ENCODE assay signal across 8 mouse cellular contexts in the genomic region with DNA sequence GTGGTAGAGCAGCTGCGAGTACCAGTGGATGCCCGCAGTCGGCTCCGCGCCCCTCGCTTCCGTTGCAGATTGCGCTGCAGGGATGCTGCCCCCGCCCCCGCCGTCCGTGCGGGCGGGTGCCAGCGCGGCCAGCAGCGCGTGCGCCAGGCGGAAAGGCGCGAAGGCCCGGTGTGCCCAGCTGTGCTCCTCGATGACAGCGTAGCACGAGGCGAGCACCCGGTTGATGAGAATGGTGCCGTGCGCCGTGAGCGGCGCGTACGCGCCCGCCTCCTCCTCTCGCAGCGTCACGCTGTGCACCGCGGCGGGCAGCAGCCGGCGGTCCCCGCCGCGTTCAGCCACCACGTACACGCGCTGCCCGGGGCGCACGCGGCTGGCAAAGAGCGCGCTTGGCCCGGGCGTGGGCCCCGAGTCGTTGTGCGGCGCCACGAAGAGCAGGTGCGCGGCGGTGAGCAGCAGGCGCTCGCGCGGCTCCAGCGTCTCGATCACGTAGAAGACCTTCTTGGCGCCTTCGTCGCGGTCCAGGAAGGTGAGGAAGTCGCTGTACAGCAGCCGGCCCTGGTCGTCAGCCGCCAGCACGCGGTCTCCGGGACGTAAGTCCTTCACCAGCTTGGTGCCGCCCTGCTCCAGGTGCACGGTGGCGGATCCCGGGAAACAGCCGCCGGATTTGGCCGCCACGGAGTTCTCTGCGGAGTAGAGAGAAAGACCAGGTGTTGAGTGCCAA. TPM values are rescaled to one million over a fixed set of nuclear protein-coding genes. Genes with fewer than 3 reads are reported as not detected.
A peak's percentile ranks its signal among the peaks of the same experiment; 100 is the strongest.
DNase-seq lines count a peak whose midpoint lies in the region; ATAC-seq and TF ChIP-seq lines count a peak whose summit lies in the region.

No protein-coding gene starts in this region.

- peaks cover 48% of the 10 kb centered on the region for H3K4me1 ChIP-seq in kidney, embryonic 15.5 days
- peaks cover 22% of the 10 kb centered on the region; the same call in 1 of the 2 replicates for H3K4me1 ChIP-seq in forebrain, embryonic 11.5 days (replicated peaks; ENCODE audit: control insufficient read depth, insufficient read depth, low read length)
- H3K4me1 ChIP-seq in limb, embryonic 14.5 days (ENCODE audit: control insufficient read depth, insufficient read depth, low read length), result peaks cover 14% of the 10 kb centered on the region
- H3K4me1 ChIP-seq in cerebellum, adult 2 months (ENCODE audit: control insufficient read depth, insufficient read depth, low read length), result no peaks in the 10 kb centered on the region

- ATAC-seq in kidney, embryonic 15.5 days (replicated peaks; ENCODE audit: low FRiP score), result no peak
- ATAC-seq in forebrain, embryonic 11.5 days (replicated peaks; ENCODE audit: low FRiP score), result 0 out of 2 replicates have a peak, but pooled peaks have one; percentile 28
- ATAC-seq in limb, embryonic 14.5 days (ENCODE audit: low FRiP score, low read depth), result no peak
- ATAC-seq in megakaryocyte progenitor cell, adult 5-6 weeks (replicated peaks; ENCODE audit: poor library complexity), result no peak

- 1% methylated on average over 87 of the region's 95 CpGs for WGBS in kidney, embryonic 15.5 days
- under 1% methylated on average over 95 of the region's 95 CpGs for WGBS in forebrain, embryonic 11.5 days
- 1% methylated on average over 72 of the region's 95 CpGs for WGBS in limb, embryonic 14.5 days
- WGBS in cerebellum, adult 2 months, result under 1% methylated on average over 95 of the region's 95 CpGs

- H3K4me3 ChIP-seq in kidney, embryonic 15.5 days (replicated peaks), result peak overlapping the region; percentile 42
- H3K4me3 ChIP-seq in forebrain, embryonic 11.5 days (ENCODE audit: low read depth, low read length), result peak overlapping the region; percentile 31
- peak overlapping the region; percentile 37 for H3K4me3 ChIP-seq in limb, embryonic 14.5 days (replicated peaks; ENCODE audit: low read length)
- H3K4me3 ChIP-seq in cerebellum, adult 2 months (replicated peaks; ENCODE audit: insufficient read depth, low read depth, low read length), result no peak overlapping the region

- H3K9me3 ChIP-seq in kidney, embryonic 15.5 days (replicated peaks), result no peaks in the 10 kb centered on the region
- H3K9me3 ChIP-seq in forebrain, embryonic 11.5 days (ENCODE audit: control insufficient read depth, low read length), result no peaks in the 10 kb centered on the region
- no peaks in the 10 kb centered on the region for H3K9me3 ChIP-seq in limb, embryonic 14.5 days (ENCODE audit: control insufficient read depth, low read length)

- no peak for DNase-seq in kidney, adult 9 months
- DNase-seq in Muller cell, postnatal 12 days (ENCODE audit: inconsistent ontology term), result peak; percentile 19
- peak; percentile 64 for DNase-seq in forebrain, embryonic 11.5 days (ENCODE audit: low spot score)
- no peak for DNase-seq in limb, embryonic 14.5 days (ENCODE audit: low spot score)
- peak; percentile 40 for DNase-seq in right cerebral cortex, postnatal 14 days
- DNase-seq in cerebellum, adult 2 months, result no peak

- H3K27ac ChIP-seq in kidney, embryonic 15.5 days, result no peak overlapping the region
- H3K27ac ChIP-seq in forebrain, embryonic 11.5 days (ENCODE audit: low read depth, low read length), result no peak overlapping the region
- H3K27ac ChIP-seq in limb, embryonic 14.5 days (replicated peaks; ENCODE audit: low read depth, low read length), result no peak overlapping the region
- no peak overlapping the region for H3K27ac ChIP-seq in cerebellum, adult 2 months (ENCODE audit: insufficient read depth, low read length)

- no peak for TF ChIP-seq CTCF in cerebellum, adult 2 months (IDR thresholded peaks at IDR 0.05; ENCODE audit: borderline replicate concordance, insufficient read depth, low read depth, low read length)

- TF ChIP-seq POLR2A in limb, embryonic 14.5 days (IDR thresholded peaks at IDR 0.05; ENCODE audit: borderline replicate concordance, extremely low read depth, insufficient read depth, insufficient read length), result no peak
- no peak for TF ChIP-seq POLR2A in cerebellum, adult 2 months (IDR thresholded peaks at IDR 0.05; ENCODE audit: borderline replicate concordance, insufficient read depth, low read length)

- peak overlapping the region; percentile 67 for H3K4me2 ChIP-seq in kidney, embryonic 15.5 days
- peak overlapping the region; percentile 54 for H3K4me2 ChIP-seq in forebrain, embryonic 11.5 days (ENCODE audit: low read depth, low read length, severe bottlenecking)
- H3K4me2 ChIP-seq in limb, embryonic 14.5 days (replicated peaks; ENCODE audit: low read depth, low read length, severe bottlenecking), result peak overlapping the region; percentile 51

- H3K27me3 ChIP-seq in kidney, embryonic 15.5 days, result peaks cover 92% of the 10 kb centered on the region
- H3K27me3 ChIP-seq in forebrain, embryonic 11.5 days (ENCODE audit: control insufficient read depth, insufficient read depth, low read length), result peaks cover 71% of the 10 kb centered on the region
- peaks cover 71% of the 10 kb centered on the region for H3K27me3 ChIP-seq in limb, embryonic 14.5 days (ENCODE audit: control insufficient read depth, insufficient read depth, low read length)
- H3K27me3 ChIP-seq in cerebellum, adult 2 months (ENCODE audit: control insufficient read depth, insufficient read depth, low read length), result peaks cover 4% of the 10 kb centered on the region; the same call in 1 of the 2 replicates

- no peaks in the 10 kb centered on the region for H3K36me3 ChIP-seq in kidney, embryonic 15.5 days
- H3K36me3 ChIP-seq in forebrain, embryonic 11.5 days (ENCODE audit: control insufficient read depth, insufficient read depth, low read length), result no peaks in the 10 kb centered on the region
- H3K36me3 ChIP-seq in limb, embryonic 14.5 days (ENCODE audit: control insufficient read depth, insufficient read depth, low read length), result no peaks in the 10 kb centered on the region

- H3K9ac ChIP-seq in kidney, embryonic 15.5 days, result no peak overlapping the region; the same call in 1 of the 2 replicates
- no peak overlapping the region; the same call in 1 of the 2 replicates for H3K9ac ChIP-seq in forebrain, embryonic 11.5 days (ENCODE audit: low read length)
- H3K9ac ChIP-seq in limb, embryonic 14.5 days (ENCODE audit: low read depth, low read length, severe bottlenecking), result no peak overlapping the region

RNA-seq across cellular contexts. Expression of gene Shh, which starts 9.0 kb away (rescaled TPM):
- polyA plus RNA-seq in kidney, embryonic 15.5 days (2015; fragmentation: Nextera tagmentation; extraction: Ambion mirVana), result 0.80 and 1.0 TPM in 2 replicates
- polyA plus RNA-seq in forebrain, embryonic 11.5 days (2014; fragmentation: Nextera tagmentation; extraction: Ambion mirVana), result 1.9 and 2.3 TPM in 2 replicates
- 0.33 and 0.37 TPM in 2 replicates for polyA plus RNA-seq in limb, embryonic 14.5 days (2012; rRNA removed)
- polyA plus RNA-seq in limb, embryonic 14.5 days (2014; fragmentation: Nextera tagmentation; extraction: Ambion mirVana), result 0.06 TPM in 1 of 2 replicates, not detected in the other
- total RNA-seq in megakaryocyte progenitor cell, adult 5-6 weeks (2015), result not detected in 2 replicates
- total RNA-seq in megakaryocyte progenitor cell, adult 5-6 weeks (2017), result not detected in 2 replicates
- 5.1 TPM in 2 replicates for polyA plus RNA-seq in cerebellum, adult 2 months (2012; rRNA removed)

Comparison
In these comparisons a context has a peak if more than half of its experiments do, and no peak if none do; other contexts are left out.
1. DNase-seq: peak in Muller cell, postnatal 12 days (single experiment), forebrain, embryonic 11.5 days (single experiment) and right cerebral cortex, postnatal 14 days (single experiment); none in kidney, adult 9 months (single experiment), limb, embryonic 14.5 days (single experiment) and cerebellum, adult 2 months (0 of 2).
2. Peak in every context shown above with its lines, with median percentiles within 50 percentile points of each other: H3K4me2 ChIP-seq.